Mouse (Mus musculus) C2C12 (cell line): Measurements from ENCODE around the gene Scd2.
A peak's percentile ranks its signal among the peaks of the same experiment; 100 is the strongest.

Source experiments
- CEBPB ChIP-seq: IDR thresholded peaks from one replicate; pipeline ENCODE4 v1.6.1; 2011; ENCODE audit warnings: low read depth, mild to moderate bottlenecking, control low read depth, moderate library complexity
- CTCF ChIP-seq: IDR thresholded peaks from one replicate; pipeline ENCODE4 v1.5.1; 2011; ENCODE audit not compliant: control insufficient read depth, insufficient read depth, insufficient read length
- MAX ChIP-seq: IDR thresholded peaks from one replicate; pipeline ENCODE4 v1.6.1; 2011; ENCODE audit warnings: mild to moderate bottlenecking, control low read depth
- MYOD1 ChIP-seq: IDR thresholded peaks from one replicate; pipeline ENCODE4 v1.6.1; 2011; ENCODE audit warnings: low read depth; ENCODE audit not compliant: control insufficient read depth, insufficient read length

DNA sequence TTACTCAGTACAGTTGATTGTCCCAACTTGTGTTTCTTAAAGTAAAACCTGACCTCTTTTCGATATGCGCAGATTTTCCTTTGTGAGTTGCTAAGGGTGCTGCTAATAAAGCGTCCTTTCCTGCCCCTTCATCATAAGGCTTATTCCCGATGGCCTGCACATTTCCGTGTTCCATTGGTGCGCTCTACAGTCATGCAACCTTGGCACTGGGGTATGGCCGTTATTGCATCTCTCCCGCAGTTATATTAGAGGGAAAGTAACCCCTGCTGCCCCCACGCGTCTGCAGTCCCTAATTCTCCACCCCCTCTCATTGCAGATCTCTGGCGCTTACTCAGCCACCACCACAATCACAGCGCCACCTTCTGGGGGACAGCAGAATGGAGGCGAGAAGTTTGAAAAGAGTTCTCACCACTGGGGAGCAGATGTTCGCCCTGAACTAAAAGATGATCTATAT lies 1.1 kb downstream of the Scd2 start:
- TF ChIP-seq CEBPB (no peak), CTCF (peak; percentile 76), MAX (no peak), MYOD1 (no peak)
